Mouse (Mus musculus) kidney, postnatal 10 days (tissue): ENCODE data around the gene Fam185a.
A peak's percentile ranks its signal among the peaks of the same experiment; 100 is the strongest.

ENCODE experiments used
- DNase-seq: peaks from one replicate; pipeline ENCODE4 v3.0.0; 2021; ENCODE audit warnings: mixed read lengths

The Fam185a gene

GRCm38 (mm10) chr5:21424614-21425602, at the start of gene Fam185a, which contains the start of gene Ccdc146:
TSS of gene Fam185a (plus strand) at chr5:21424958.
TSS of gene Ccdc146 (minus strand) at chr5:21424677.
- DNase-seq = peak; percentile 96

DNA sequence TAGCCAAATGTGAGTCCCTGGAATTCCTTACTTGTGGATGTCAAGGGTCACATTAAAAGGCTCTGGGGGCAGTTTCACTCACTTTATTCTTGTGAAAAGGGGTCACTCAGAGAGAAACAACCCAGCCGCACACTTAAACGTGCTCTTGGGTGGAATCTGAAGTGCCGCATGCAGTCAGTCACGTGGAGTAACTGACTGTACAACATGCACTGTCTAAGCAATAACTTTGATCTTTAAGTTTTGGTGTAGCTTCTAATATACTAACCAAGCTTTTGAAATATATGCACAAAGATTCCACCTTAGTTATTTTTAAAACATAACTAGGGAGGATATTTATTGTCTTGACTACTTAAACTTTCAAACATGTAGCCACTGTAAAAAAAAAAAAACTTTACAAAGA, 47.8 kb upstream of the Fam185a start:
- no peak for DNase-seq

DNA sequence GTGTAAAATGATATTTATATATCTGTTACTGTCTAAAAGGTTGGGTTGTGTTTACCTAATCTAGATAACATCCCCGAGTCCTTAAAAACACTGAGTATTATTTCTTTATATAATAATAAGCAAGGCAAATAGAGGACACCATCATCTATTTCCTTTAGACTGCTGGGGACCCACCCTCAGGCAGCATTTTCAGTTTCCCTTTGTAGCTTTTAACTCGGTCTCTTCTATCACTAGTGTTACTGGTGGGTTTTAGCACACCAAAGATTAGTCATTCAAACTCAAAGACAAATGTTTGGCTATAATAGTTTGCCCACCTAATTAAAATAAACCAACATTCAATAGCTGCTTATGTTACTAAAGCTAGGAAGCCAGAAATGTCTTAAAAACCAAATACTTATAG, 46.4 kb upstream of the Fam185a start:
- DNase-seq = no peak

GRCm38 (mm10) chr5:21381986-21382385, 42.8 kb upstream of the Fam185a start:
- no peak for DNase-seq

DNA sequence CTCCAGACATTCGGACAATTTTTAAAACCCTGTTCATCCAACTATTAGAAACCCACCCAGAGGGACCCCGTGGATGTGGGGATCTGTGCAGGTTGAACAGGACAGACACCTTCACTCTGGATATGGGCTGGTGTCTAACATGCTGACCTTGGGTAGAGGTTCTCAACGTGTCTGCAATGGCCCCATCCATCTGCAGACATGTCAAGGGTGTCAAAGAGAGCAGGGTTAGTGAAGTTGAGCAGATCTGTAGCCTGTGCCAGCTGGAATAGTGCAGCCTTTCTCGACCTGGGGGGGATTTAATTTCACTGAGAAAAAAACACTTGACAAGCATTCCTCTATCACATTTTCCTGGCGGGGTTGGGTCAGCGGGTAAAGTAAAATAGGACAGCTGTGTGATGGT, 42.1 kb upstream of the Fam185a start:
- DNase-seq = no peak

- peak; percentile 28 for DNase-seq
Measured at GRCm38 (mm10) chr5:21383392-21384251, 41.1 kb upstream of the Fam185a start.

DNA sequence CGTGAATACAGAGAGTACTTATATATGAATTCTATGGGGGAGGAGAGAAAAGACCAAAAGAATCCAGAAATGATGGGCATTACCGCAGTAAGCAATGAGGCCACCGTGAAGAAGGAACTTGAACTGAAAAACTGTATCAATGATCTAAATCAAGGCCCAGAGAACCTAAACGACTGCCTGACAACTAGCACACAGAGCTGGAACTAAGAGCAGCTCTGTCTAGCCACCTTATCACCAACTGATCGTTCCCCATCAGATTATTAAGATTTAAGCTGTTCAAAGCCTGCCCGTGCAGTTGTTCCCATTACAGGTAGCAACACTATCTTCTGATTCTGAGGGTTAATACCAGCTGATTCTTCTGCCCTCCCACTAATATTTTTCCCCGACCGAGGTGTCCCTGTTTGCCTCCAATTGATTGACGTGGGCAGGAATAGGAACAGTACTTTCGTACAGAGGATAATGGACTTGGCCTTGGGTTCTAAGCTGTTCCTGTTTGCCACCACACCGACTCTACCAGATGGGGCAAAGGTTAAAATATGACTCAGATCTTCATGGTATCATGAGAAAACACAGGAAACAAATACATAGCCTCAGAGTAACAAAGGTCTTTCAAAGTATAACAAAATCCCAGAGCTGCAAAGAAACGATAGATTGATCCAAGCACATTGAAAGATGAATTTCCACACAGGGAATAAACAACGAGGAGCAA, 40.4 kb upstream of the Fam185a start:
- DNase-seq = no peak

GRCm38 (mm10) chr5:21384976-21385375, 39.8 kb upstream of the Fam185a start:
- DNase-seq = no peak

- DNase-seq = no peak
Measured at GRCm38 (mm10) chr5:21386432-21386831, 38.3 kb upstream of the Fam185a start.

- no peak for DNase-seq
Measured at GRCm38 (mm10) chr5:21387340-21387739, 37.4 kb upstream of the Fam185a start.

DNA sequence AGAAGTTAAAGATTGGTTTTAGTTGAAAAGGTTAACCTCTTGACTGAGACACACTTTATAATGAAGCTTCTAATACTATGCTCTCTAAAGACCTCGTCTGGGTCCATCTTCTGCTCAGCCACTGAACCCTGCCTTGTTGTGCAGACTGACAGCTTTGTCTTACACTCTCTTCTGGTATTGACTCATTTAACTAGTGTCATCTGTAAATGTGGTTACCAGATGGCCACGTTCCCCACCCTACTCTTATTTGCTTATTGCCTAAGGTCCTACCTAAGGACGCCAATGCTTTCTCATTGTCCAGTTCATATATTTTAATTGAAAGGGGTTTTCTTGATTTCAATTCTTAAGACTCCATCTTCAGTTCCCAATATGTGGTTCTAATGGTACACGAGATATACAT, 35.9 kb upstream of the Fam185a start:
- no peak for DNase-seq

GRCm38 (mm10) chr5:21391616-21392384, 33.0 kb upstream of the Fam185a start:
- DNase-seq = peak; percentile 78

GRCm38 (mm10) chr5:21394562-21394961, 30.2 kb upstream of the Fam185a start:
- DNase-seq = no peak

DNA sequence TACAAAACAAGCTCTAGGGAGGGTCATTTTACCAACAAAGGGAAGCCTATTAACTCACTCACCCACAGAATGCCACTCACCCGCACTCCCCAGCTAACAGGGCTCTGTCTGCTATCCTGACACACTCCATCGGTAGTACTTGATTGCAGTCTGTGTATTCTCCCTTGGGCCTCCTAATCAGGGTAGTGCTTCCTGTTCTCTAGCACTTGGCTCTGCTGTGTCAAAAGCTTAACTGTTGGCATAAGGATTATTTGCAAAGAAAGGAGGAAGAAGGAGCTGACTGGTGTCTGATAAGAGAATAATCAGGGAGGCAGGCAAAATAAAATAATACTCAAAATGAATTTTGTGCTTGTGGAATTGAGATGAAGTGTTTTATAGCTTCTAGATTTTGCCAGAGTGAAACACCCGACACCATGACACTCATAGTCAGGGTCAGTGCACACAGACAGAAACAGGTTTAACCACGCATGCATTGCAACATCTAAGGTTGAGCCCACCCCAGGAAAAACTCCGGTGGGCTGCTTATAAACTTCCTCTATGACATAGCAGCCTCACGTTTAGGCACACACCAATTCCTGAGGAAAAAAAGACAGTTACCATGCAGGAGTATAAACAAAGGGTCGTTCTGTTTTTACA, 29.4 kb upstream of the Fam185a start:
- DNase-seq = no peak

DNA sequence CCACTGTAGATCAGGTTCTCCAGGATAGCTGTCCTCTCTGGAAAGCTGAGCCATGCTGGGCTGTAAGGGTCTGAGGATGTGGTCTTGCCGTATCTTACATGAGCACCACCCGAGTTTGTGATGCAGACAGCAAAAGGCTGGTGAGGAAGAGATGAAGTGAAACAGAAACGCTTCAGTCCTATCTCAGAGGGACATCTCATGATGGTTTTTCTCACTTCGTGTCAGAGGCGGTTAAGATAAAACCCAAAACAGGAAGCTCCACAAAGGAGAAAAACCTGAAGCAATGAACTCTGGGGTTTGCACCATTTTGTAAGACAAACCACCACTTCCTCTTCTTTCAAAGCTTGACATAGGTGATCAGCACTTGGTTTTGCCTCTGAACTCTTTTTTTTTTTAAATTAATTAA, 13.5 kb upstream of the Fam185a start:
- DNase-seq = no peak

- DNase-seq = no peak
Measured at GRCm38 (mm10) chr5:21412056-21412455, 12.7 kb upstream of the Fam185a start.

DNA sequence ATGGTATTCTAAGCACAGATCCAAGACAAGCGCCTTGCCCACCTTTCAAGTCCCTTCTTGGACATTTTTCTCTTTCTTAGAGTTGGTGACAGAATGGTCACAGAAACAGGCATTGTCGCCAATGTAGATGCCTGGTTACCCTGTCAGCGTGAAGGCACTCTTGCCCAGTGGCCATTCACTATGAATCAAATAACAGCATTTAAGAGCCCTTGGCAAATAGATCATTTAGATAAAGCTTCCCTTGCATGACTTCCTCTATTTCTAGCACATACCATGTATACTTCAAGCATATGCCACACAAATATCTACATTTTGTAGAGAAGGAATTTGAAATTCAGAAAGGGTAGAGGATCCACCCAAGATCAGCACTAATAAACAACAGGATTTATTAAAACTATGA, 11.4 kb upstream of the Fam185a start:
- DNase-seq = no peak

GRCm38 (mm10) chr5:21414116-21414820, 10.5 kb upstream of the Fam185a start:
- no peak for DNase-seq

DNA sequence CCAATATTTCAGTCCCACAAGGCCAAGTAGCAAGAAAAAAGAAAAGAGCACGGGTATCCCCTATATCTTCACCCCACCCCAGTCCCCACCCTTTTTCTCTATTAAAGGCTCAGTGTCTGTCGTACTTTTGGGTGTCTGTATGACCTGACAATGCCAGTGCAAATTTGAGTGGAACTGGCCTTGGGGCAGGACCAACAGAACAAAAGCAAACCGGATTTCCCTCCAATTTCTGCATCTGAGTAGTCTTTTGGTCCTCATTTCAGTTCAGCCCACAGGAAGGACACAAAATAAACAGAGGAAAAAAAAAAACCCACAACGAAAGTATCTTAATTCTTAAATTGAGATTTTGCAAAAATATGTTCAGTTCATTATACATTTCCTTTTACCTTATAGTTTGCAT, 6.1 kb upstream of the Fam185a start:
- no peak for DNase-seq

GRCm38 (mm10) chr5:21420609-21421008, 4.1 kb upstream of the Fam185a start:
- no peak for DNase-seq

DNA sequence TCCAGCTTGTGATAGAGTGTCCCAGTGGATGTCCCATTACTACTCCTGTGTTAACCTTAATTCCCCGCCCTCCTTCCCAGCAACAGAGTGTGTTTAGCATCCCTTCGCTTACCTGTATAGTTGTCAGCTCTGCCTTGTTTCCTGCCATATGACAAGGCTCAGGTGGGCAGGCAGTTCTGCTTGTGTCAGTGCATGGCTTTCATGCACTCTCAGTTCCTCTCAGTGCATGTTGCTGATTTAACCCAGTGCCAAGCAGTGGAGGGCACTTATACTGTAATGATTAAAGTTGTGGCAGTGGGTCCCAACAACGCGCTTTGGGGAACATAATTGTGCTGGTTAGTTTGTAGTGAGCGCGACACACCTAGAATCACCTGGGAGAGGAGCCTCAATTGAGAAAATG, 1.9 kb downstream of the Fam185a start:
- no peak for DNase-seq
